Mouse (Mus musculus): ENCODE data around the gene Trim17. TPM values are rescaled to one million over a fixed set of nuclear protein-coding genes. Genes with fewer than 3 reads are reported as not detected.

The Trim17 gene
- total RNA-seq, 2 experiments from 2014 or later, result not detected

Other genes starting within 250 kb of the Trim17 start
- not detected in 2 replicates for gene Olfr318, start 230.7 kb upstream of the Trim17 start, total RNA-seq (2014; fragmentation: Nextera tagmentation)
- gene Olfr318, start 230.7 kb upstream of the Trim17 start, total RNA-seq (2017), result not detected in 2 replicates
- not detected in 2 replicates for gene Olfr317, start 215.5 kb upstream of the Trim17 start, total RNA-seq (2014; fragmentation: Nextera tagmentation)
- not detected in 2 replicates for gene Olfr317, start 215.5 kb upstream of the Trim17 start, total RNA-seq (2017)
- gene Olfr316, start 202.0 kb upstream of the Trim17 start, total RNA-seq (2014; fragmentation: Nextera tagmentation), result not detected in 2 replicates
- not detected in 2 replicates for gene Olfr316, start 202.0 kb upstream of the Trim17 start, total RNA-seq (2017)
- gene Olfr315, start 181.5 kb upstream of the Trim17 start, total RNA-seq (2014; fragmentation: Nextera tagmentation), result not detected in 2 replicates
- gene Olfr315, start 181.5 kb upstream of the Trim17 start, total RNA-seq (2017), result not detected in 2 replicates
- not detected in 2 replicates for gene Olfr314, start 171.7 kb upstream of the Trim17 start, total RNA-seq (2014; fragmentation: Nextera tagmentation)
- not detected in 2 replicates for gene Olfr314, start 171.7 kb upstream of the Trim17 start, total RNA-seq (2017)
- not detected in 2 replicates for gene Fam183b, start 152.7 kb upstream of the Trim17 start, total RNA-seq (2014; fragmentation: Nextera tagmentation)
- not detected in 2 replicates for gene Fam183b, start 152.7 kb upstream of the Trim17 start, total RNA-seq (2017)
- gene Olfr313, start 139.7 kb upstream of the Trim17 start, total RNA-seq (2014; fragmentation: Nextera tagmentation), result not detected in 2 replicates
- not detected in 2 replicates for gene Olfr313, start 139.7 kb upstream of the Trim17 start, total RNA-seq (2017)
- gene Olfr312, start 125.4 kb upstream of the Trim17 start, total RNA-seq (2014; fragmentation: Nextera tagmentation), result not detected in 2 replicates
- gene Olfr312, start 125.4 kb upstream of the Trim17 start, total RNA-seq (2017), result not detected in 2 replicates
- not detected in 2 replicates for gene Olfr311, start 115.4 kb upstream of the Trim17 start, total RNA-seq (2014; fragmentation: Nextera tagmentation)
- gene Olfr311, start 115.4 kb upstream of the Trim17 start, total RNA-seq (2017), result not detected in 2 replicates
- 3.4 and 6.6 TPM in 2 replicates for gene Gm12258, start 107.5 kb upstream of the Trim17 start, total RNA-seq (2014; fragmentation: Nextera tagmentation)
- 0.75 and 7.4 TPM in 2 replicates for gene Gm12258, start 107.5 kb upstream of the Trim17 start, total RNA-seq (2017)
- gene 2810021J22Rik, start 87.5 kb upstream of the Trim17 start, total RNA-seq (2014; fragmentation: Nextera tagmentation), result 4.5 and 7.1 TPM in 2 replicates
- gene 2810021J22Rik, start 87.5 kb upstream of the Trim17 start, total RNA-seq (2017), result 3.5 and 4.9 TPM in 2 replicates
- gene Zfp39, start 50.5 kb upstream of the Trim17 start, total RNA-seq (2014; fragmentation: Nextera tagmentation), result 19.2 and 24.5 TPM in 2 replicates
- 18.3 and 20.5 TPM in 2 replicates for gene Zfp39, start 50.5 kb upstream of the Trim17 start, total RNA-seq (2017)
- gene Btnl10, start 36.8 kb upstream of the Trim17 start, total RNA-seq (2014; fragmentation: Nextera tagmentation), result 34.1 and 34.2 TPM in 2 replicates
- 11.5 and 18.8 TPM in 2 replicates for gene Btnl10, start 36.8 kb upstream of the Trim17 start, total RNA-seq (2017)
- gene Rnf187, start 15.8 kb upstream of the Trim17 start, total RNA-seq (2014; fragmentation: Nextera tagmentation), result 115 and 146 TPM in 2 replicates
- 101 and 108 TPM in 2 replicates for gene Rnf187, start 15.8 kb upstream of the Trim17 start, total RNA-seq (2017)
- gene Hist3h2ba, start 5.8 kb upstream of the Trim17 start, total RNA-seq (2014; fragmentation: Nextera tagmentation), result 21.1 and 27.6 TPM in 2 replicates
- gene Hist3h2ba, start 5.8 kb upstream of the Trim17 start, total RNA-seq (2017), result 6.3 and 6.5 TPM in 2 replicates
- gene Hist3h2a, start within 50 bp of the Trim17 start, total RNA-seq (2014; fragmentation: Nextera tagmentation), result 29.7 and 39.9 TPM in 2 replicates
- 238 and 296 TPM in 2 replicates for gene Hist3h2a, start within 50 bp of the Trim17 start, total RNA-seq (2017)
- gene Trim11, start 23.4 kb downstream of the Trim17 start, total RNA-seq (2014; fragmentation: Nextera tagmentation), result 22.7 and 28.2 TPM in 2 replicates
- gene Trim11, start 23.4 kb downstream of the Trim17 start, total RNA-seq (2017), result 13.9 and 19.2 TPM in 2 replicates
- gene Obscn, start 181.7 kb downstream of the Trim17 start, total RNA-seq (2014; fragmentation: Nextera tagmentation), result 0.37 and 0.52 TPM in 2 replicates
- gene Obscn, start 181.7 kb downstream of the Trim17 start, total RNA-seq (2017), result under 0.01 and 0.23 TPM in 2 replicates
- 14.3 and 26.1 TPM in 2 replicates for gene Iba57, start 209.1 kb downstream of the Trim17 start, total RNA-seq (2014; fragmentation: Nextera tagmentation)
- gene Iba57, start 209.1 kb downstream of the Trim17 start, total RNA-seq (2017), result 11.2 and 11.9 TPM in 2 replicates
- 0.55 TPM in 1 of 2 replicates, not detected in the other for gene Gjc2, start 228.5 kb downstream of the Trim17 start, total RNA-seq (2014; fragmentation: Nextera tagmentation)
- gene Gjc2, start 228.5 kb downstream of the Trim17 start, total RNA-seq (2017), result not detected in 2 replicates
- gene Guk1, start 237.5 kb downstream of the Trim17 start, total RNA-seq (2014; fragmentation: Nextera tagmentation), result 72.9 and 91.5 TPM in 2 replicates
- gene Guk1, start 237.5 kb downstream of the Trim17 start, total RNA-seq (2017), result 52.0 and 72.3 TPM in 2 replicates
- gene Mrpl55, start 247.8 kb downstream of the Trim17 start, total RNA-seq (2014; fragmentation: Nextera tagmentation), result 49.2 and 76.8 TPM in 2 replicates
- 57.4 and 106 TPM in 2 replicates for gene Mrpl55, start 247.8 kb downstream of the Trim17 start, total RNA-seq (2017)